Mouse (Mus musculus) granulocyte monocyte progenitor cell, adult 5-6 weeks (primary cell): Measurements from ENCODE around the gene Gm10486. TPM values are rescaled to one million over a fixed set of nuclear protein-coding genes. Genes with fewer than 3 reads are reported as not detected.
"Not testable (repeated sequence)": the region's sequence is repeated elsewhere in the genome, so short reads cannot be mapped to it uniquely, and the experiment has no call there.

ENCODE experiments used
- ATAC-seq: replicated peaks from 2 replicates; pipeline ENCODE4 v1.8.0; 2016; ENCODE audit warnings: mild to moderate bottlenecking, moderate TSS enrichment, inconsistent platforms; ENCODE audit not compliant: poor library complexity, severe bottlenecking
- total RNA-seq, 2 experiments: library from RNA; stranded (forward) in 1 of 2; stranded (reverse) in 1 of 2; fragments of 200-712, 200-1000 nt in 1 of 2; fragments of >200 nt in 1 of 2; fragmentation: Nextera tagmentation in 1 of 2; gene quantifications; 2 replicates each; pipeline ENCODE4 v1.2.3; 2014 to 2017

Gm10486 gene
- total RNA-seq (2014; fragmentation: Nextera tagmentation) (not detected in 2 replicates), total RNA-seq (2017) (not detected in 2 replicates)

GRCm38 (mm10) chrX:35067084-35067483, at the start of gene Gm10486:
Gene Gm10486, plus strand, starts transcription at chrX:35067384.
- not testable (repeated sequence) for ATAC-seq
